In genomic region chr7:99214621-99215185, GRCm38 (mm10) we compare ENCODE assay signal across 1 mouse cellular context.
TF ChIP-seq lines count a peak whose summit lies in the region.

No protein-coding gene starts in this region.

TF ChIP-seq in MEL, 35 proteins besides CTCF, POLR2A, EP300 and RAD21:
- no peak for TF ChIP-seq TAL1 (IDR thresholded peaks at IDR 0.05; ENCODE audit: low read length)
- TF ChIP-seq MAFK (IDR thresholded peaks at IDR 0.05; ENCODE audit: borderline replicate concordance, low read depth, low read length): 0 out of 2 replicates have a peak, but pooled peaks have one; percentile 24
TF ChIP-seq in MEL: peak in this region for 1.
